ENCODE assay signal across 11 mouse cellular contexts in genomic region chr4:136176022-136176552, GRCm38 (mm10). TPM values are rescaled to one million over a fixed set of nuclear protein-coding genes. Genes with fewer than 3 reads are reported as not detected.
DNase-seq lines count a peak whose midpoint lies in the region; ATAC-seq and TF ChIP-seq lines count a peak whose summit lies in the region.
"Had no signal": no experiment of that assay in that cellular context is flagged by ENCODE, and none has a peak within 500 bp of the region (broad histone marks: within the 10 kb centered on the region; RNA-seq: fewer than 3 reads in every experiment).

No protein-coding gene starts in this region.

- no peaks in the 10 kb centered on the region for H3K27me3 ChIP-seq in lung, embryonic 16.5 days (ENCODE audit: control insufficient read depth, insufficient read depth, low read depth, low read length)
- no peaks in the 10 kb centered on the region for H3K27me3 ChIP-seq in forebrain, embryonic 13.5 days
- no peaks in the 10 kb centered on the region for H3K27me3 ChIP-seq in liver, postnatal 0 days (ENCODE audit: insufficient read depth, low read length)

- peak overlapping the region; percentile 24 for H3K27ac ChIP-seq in lung, embryonic 16.5 days (ENCODE audit: low read length)
- H3K27ac ChIP-seq in forebrain, embryonic 13.5 days, result peak overlapping the region; percentile 75
- H3K27ac ChIP-seq in liver, postnatal 0 days (ENCODE audit: low read depth), result peak overlapping the region; percentile 98

- no peaks in the 10 kb centered on the region for H3K9me3 ChIP-seq in lung, embryonic 16.5 days (ENCODE audit: control insufficient read depth, low read length)
- H3K9me3 ChIP-seq in forebrain, embryonic 13.5 days (replicated peaks), result no peaks in the 10 kb centered on the region
- no peaks in the 10 kb centered on the region for H3K9me3 ChIP-seq in liver, postnatal 0 days (ENCODE audit: low read length)

- TF ChIP-seq CTCF in liver, postnatal 0 days (IDR thresholded peaks at IDR 0.05; ENCODE audit: low read depth), result no peak

- H3K36me3 ChIP-seq in lung, embryonic 16.5 days (ENCODE audit: control insufficient read depth, insufficient read depth, low read length), result no peaks in the 10 kb centered on the region
- H3K36me3 ChIP-seq in forebrain, embryonic 13.5 days (ENCODE audit: poor library complexity, severe bottlenecking), result no peaks in the 10 kb centered on the region
- H3K36me3 ChIP-seq in liver, postnatal 0 days (replicated peaks; ENCODE audit: insufficient read depth, low read length), result peaks cover 20% of the 10 kb centered on the region

- WGBS in lung, embryonic 16.5 days, result 58% methylated on average over 10 of the region's 10 CpGs
- WGBS in forebrain, embryonic 13.5 days, result 76% methylated on average over 10 of the region's 10 CpGs
- WGBS in liver, postnatal 0 days (ENCODE audit: insufficient replicate concordance), result 68% methylated on average over 10 of the region's 10 CpGs

- DNase-seq in adrenal gland, postnatal 14 days, result peak; percentile 45
- DNase-seq in adrenal gland, postnatal 25 days, result no peak
- no peak for DNase-seq in lung, postnatal 14 days
- no peak for DNase-seq in liver, postnatal 0 days
- DNase-seq in urinary bladder, postnatal 4 days (ENCODE audit: low spot score in 2 of 2), result no peak
- no peak for DNase-seq in cerebellum, adult 9-11 months
- DNase-seq: cerebellum, adult 18-20 months; heart, postnatal 14 days; spleen, adult 18-20 months had no signal

- no peak for ATAC-seq in lung, embryonic 16.5 days (ENCODE audit: low read depth)
- ATAC-seq in forebrain, embryonic 13.5 days, result no peak
- ATAC-seq in liver, postnatal 0 days, result no peak

- H3K4me3 ChIP-seq in lung, embryonic 16.5 days (ENCODE audit: low read length), result no peak overlapping the region
- no peak overlapping the region for H3K4me3 ChIP-seq in forebrain, embryonic 13.5 days
- peak overlapping the region; percentile 33 for H3K4me3 ChIP-seq in liver, postnatal 0 days (ENCODE audit: low read depth, low read length)

- H3K9ac ChIP-seq in lung, embryonic 16.5 days (ENCODE audit: low read length), result no peak overlapping the region
- H3K9ac ChIP-seq in forebrain, embryonic 13.5 days, result peak overlapping the region; percentile 43; the same call in 1 of the 2 replicates
- H3K9ac ChIP-seq in liver, postnatal 0 days (replicated peaks), result peak overlapping the region; percentile 96

- H3K4me1 ChIP-seq in lung, embryonic 16.5 days (replicated peaks; ENCODE audit: control insufficient read depth, insufficient read depth, low read length), result peaks cover 66% of the 10 kb centered on the region
- H3K4me1 ChIP-seq in forebrain, embryonic 13.5 days, result peaks cover 82% of the 10 kb centered on the region
- peaks cover 78% of the 10 kb centered on the region for H3K4me1 ChIP-seq in liver, postnatal 0 days (ENCODE audit: insufficient read depth)

- TF ChIP-seq EP300 in liver, postnatal 0 days (IDR thresholded peaks at IDR 0.05; ENCODE audit: low read depth), result no peak

- H3K4me2 ChIP-seq in lung, embryonic 16.5 days (ENCODE audit: low read depth, low read length), result no peak overlapping the region
- H3K4me2 ChIP-seq in forebrain, embryonic 13.5 days, result peak overlapping the region; percentile 21
- H3K4me2 ChIP-seq in liver, postnatal 0 days (ENCODE audit: low read depth, low read length), result peak overlapping the region; percentile 90

RNA-seq across cellular contexts. Expression of gene E2f2, which starts 3.9 kb away (rescaled TPM):
- 12.0 and 13.6 TPM in 2 replicates for total RNA-seq in adrenal gland, postnatal 14 days (2021)
- total RNA-seq in adrenal gland, postnatal 25 days (2021), result 4.1 and 4.8 TPM in 2 replicates
- polyA plus RNA-seq in lung, embryonic 16.5 days (2015; fragmentation: Nextera tagmentation; extraction: Ambion mirVana), result 18.4 and 18.8 TPM in 2 replicates
- polyA plus RNA-seq in forebrain, embryonic 13.5 days (2015; fragmentation: Nextera tagmentation; extraction: Ambion mirVana), result 9.7 and 11.3 TPM in 2 replicates
- polyA plus RNA-seq in liver, postnatal 0 days (2015; fragmentation: Nextera tagmentation; extraction: Ambion mirVana), result 48.6 and 50.2 TPM in 2 replicates

RNA-seq across cellular contexts. Expression of gene Asap3, which starts 30.1 kb away (rescaled TPM):
- total RNA-seq in adrenal gland, postnatal 14 days (2021), result 3.4 and 3.8 TPM in 2 replicates
- total RNA-seq in adrenal gland, postnatal 25 days (2021), result 1.8 and 2.8 TPM in 2 replicates
- polyA plus RNA-seq in lung, embryonic 16.5 days (2015; fragmentation: Nextera tagmentation; extraction: Ambion mirVana), result 8.2 and 9.1 TPM in 2 replicates
- 2.9 and 3.9 TPM in 2 replicates for polyA plus RNA-seq in forebrain, embryonic 13.5 days (2015; fragmentation: Nextera tagmentation; extraction: Ambion mirVana)
- 4.5 and 4.8 TPM in 2 replicates for polyA plus RNA-seq in liver, postnatal 0 days (2015; fragmentation: Nextera tagmentation; extraction: Ambion mirVana)

RNA-seq across cellular contexts. Expression of gene Id3, which starts 32.8 kb away (rescaled TPM):
- total RNA-seq in adrenal gland, postnatal 14 days (2021), result 91.3 and 98.0 TPM in 2 replicates
- total RNA-seq in adrenal gland, postnatal 25 days (2021), result 59.6 and 78.0 TPM in 2 replicates
- polyA plus RNA-seq in lung, embryonic 16.5 days (2015; fragmentation: Nextera tagmentation; extraction: Ambion mirVana), result 560 and 561 TPM in 2 replicates
- polyA plus RNA-seq in forebrain, embryonic 13.5 days (2015; fragmentation: Nextera tagmentation; extraction: Ambion mirVana), result 90.9 and 119 TPM in 2 replicates
- polyA plus RNA-seq in liver, postnatal 0 days (2015; fragmentation: Nextera tagmentation; extraction: Ambion mirVana), result 77.3 and 79.1 TPM in 2 replicates

Comparison
In these comparisons a context has a peak if more than half of its experiments do, and no peak if none do; other contexts are left out.
1. H3K27ac ChIP-seq: peak in every context shown above with its lines; median percentile 98 in liver, postnatal 0 days; 75 in forebrain, embryonic 13.5 days; 24 in lung, embryonic 16.5 days.